Mouse (Mus musculus) c-Kit-negative CD71-positive TER-119-positive erythroid progenitor cells, embryonic 14.5 days (primary cell): Measurements from ENCODE around the gene Reln.

Experiments used
- DNase-seq: peaks from one replicate; pipeline ENCODE4 v3.0.0-alpha.2; 2013; ENCODE audit warnings: low read depth, low spot score

The Reln gene

DNA sequence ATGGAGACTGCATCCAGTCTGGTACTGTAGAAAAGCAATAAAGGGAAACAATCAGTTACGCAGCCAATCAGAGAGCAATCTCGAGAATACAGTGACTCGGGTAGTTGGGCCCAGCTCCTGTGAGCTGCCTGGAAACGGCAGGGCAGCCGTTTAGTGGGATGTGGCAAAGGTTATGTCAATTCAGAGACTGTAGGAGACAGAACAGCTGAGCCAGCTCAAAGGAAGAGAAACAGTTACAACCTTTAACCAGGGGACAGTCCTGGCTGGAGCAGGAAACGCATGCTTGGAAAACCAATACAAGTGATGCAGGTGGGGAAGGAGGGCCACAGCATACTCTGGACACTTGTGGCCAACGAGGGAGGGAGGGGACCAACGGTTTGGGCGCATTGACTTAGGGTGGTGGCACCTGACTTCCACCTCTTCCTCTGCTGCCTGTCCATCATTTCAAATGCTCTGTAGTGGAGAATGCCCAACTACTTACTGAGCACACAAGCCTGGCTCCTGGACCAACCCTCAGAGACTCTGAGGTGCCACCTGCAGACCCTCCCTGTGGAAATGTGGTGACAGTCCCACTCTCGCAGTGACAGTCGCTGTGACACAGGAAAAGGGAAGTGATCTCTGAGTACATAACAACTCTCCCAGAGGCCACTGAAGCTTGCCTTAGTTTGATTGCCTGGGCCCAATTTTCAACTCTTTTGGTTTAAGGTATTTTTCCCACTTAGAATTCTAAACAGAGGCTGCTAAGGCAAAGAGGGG is 337.0 kb downstream of the Reln start:
- DNase-seq, result no peak

DNA sequence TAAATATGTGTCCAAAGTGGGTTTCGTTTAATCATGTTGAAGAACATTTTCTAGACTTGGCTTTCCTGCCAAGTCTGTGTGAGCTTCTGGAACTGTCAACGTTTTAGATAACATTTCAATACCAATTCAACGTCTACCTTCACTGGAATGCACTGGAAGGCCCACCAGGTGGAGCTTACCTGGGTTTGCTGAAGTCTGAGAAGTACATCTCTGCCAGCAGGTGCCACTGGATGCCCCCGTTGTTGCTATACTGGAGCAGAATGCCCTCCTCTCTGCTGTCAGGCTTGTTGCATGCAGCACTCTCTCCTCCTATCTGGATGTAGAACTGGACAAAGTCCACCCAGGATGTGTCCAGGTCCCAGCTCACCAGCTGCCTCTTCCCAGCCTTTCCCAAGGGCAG is 340.6 kb downstream of the Reln start:
- no peak for DNase-seq

DNA sequence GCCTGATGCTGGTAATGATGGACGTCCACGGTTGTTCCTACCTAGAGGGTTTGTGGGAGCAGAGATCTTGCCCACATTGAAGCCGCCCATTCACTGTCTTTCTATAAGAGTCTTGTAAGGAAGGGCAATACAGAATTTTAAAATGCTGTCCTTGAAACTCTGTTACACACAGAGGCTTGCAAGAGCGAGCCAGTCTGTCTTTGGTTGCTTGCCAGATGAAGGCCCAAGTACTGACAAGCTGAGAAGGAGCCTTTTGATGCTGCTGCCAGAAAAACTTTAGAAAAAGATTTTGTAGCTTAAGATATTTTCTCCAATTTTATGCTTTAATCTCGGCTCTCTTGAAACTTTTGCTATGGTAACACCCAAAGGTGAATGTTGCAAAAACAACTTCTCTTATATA is 356.8 kb downstream of the Reln start:
- DNase-seq, result no peak

DNA sequence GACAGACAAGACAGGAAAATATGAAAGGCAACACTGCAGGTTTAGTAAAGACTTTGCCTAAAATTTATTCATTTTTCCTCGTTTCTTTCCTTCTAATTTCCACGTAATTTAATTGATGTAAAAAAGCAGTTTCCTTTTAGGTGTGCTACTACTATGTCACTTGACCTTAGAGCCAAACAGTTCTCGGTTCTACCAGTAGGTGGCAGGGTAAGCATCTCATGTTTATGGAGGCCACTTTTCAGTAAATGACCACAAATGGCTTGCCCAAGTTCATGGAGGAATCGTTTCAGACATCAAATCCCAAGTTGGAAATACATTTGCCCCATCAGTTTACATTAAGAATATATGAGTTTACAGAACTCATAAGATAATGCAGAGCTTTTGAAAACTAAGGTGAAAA is 358.2 kb downstream of the Reln start:
- DNase-seq, result peak; percentile 19

DNA sequence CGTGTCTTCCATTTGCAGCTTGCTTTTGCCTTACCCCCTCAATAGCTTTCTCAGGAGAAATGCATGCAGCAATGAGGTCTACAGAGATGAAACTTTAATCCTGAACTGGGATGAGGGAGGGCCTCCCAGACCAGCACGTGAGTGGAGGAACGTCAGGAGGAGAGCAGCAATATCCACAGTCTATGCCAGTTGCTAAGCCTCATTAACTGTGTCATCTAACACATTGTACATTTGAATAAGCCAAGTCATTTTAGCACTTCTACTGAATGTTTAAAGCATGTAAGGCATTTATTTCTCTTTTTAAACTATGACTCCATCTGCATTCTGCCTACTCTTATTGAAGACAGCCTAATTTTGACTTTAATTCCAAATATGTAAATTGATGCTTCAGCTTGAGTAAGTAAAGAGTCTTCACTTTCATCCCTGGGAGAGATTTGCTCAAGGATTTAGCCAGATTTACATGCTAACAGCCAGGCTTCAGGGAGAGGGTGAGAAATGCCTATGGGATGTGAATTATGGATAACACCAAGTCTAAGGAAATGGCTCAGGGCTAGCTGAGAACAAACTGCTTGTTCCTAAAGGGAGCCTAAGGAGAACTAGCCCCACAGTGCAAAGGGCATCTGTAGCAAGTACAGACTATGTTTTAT is 361.4 kb downstream of the Reln start:
- no peak for DNase-seq

DNA sequence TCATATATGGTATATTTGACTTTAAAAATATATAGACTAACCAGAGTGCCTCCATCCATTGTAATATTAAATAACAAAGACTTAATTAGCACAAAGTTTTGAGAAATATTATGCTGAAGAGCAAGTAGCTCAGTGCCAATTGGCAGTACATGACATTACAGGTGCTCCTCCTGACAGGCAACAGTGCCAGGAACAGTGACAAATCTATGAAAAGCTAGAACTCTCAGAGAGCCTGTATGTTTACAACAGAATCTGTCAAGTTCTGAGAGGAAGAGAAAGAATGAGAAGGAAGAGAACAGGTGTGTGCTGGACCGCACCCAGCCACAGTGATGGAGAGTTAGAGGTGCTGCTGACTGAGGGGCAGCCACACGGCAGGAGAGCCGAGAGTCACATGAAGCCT is 363.3 kb downstream of the Reln start:
- DNase-seq, result no peak

DNA sequence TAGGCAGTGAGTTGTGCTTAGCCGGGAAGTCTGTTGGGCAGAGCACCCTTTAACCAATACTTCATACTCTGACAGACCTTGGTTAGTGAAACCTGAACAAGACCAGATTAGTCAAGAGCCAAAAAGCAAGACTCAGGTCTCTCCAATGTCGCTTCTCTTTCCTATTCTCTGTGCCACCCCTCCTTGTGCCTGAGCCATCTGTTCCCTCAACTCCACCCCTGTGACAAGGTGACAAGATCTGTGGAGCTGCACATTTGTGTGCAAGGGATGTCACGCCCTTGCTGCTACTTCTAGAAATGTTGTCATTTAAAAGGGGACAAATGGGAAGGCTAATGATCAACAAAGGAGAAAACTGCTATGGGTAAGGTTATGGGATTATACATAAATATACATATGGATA is 364.0 kb downstream of the Reln start:
- no peak for DNase-seq

DNA sequence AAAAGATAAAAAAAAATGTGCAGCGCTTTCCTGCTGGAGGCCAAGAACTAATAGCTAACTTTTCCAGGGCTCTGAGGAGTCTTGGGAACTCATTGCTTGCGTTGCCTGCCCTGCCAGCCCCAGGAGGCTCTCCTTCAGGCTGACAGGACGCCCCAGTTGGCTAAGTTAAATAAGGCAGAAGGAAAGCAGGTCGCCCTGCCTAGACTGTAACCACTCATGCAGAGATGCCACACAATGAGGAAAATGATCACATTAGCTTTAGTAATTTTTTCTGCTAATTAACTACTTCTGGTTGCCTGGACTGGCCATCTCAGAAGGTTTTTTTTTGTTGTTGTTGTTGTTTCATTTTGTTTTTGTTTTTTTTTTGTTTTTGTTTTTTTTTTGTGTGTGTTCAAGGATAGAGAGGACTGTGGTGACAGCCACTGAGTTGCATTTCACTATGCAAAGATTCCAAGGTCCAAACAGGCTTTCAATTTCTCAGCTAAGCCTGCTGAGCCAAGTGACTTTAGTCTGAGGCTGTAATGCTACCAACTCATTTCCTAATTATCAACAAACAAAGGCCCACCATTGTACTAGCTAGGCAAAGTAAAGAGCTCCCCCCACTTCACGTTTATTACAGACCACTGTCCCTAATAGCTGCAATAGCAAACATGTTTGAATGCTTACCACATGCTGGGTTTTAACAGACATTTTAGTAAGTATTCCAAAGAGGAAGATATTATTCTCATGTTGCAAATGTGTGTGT is 371.1 kb downstream of the Reln start:
- no peak for DNase-seq

DNA sequence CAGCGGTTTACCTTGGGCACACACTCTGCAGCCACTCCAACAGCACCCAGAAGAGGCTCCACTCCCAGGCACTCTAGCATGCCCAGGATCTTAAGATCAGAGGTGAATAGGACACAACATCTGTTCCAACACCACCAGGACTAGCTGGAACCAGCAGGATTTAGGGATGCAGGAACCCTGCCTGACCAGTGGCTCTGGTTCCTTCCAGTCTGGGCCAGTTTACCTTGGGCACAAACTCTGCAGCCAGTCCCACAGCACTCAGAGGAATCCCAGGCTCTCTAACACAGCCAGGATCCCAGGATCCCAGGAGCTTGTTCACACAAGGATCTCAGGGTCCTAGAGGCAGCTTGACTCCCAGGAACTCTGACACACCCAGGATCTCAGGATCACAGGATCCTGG is 382.7 kb downstream of the Reln start:
- no peak for DNase-seq

DNA sequence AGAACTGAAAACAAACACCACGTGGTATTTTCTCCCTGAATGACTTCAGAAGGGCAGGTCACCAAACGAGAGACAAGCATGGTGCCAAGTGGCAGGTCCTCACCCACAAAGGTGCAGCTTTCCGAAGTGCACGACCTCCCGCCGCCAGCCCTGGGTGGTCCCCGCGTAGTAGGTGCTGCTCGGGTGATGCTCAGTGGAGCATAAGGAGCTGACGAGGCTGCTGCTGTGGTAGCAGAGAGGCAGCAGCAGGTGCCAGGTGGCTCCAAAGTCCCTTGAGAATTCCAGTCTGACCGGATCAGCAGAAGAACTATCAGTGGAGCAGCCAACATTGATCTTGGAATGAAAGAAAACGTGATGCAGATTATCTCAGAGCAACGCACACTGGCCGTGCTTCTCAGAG is 384.4 kb downstream of the Reln start:
- no peak for DNase-seq

DNA sequence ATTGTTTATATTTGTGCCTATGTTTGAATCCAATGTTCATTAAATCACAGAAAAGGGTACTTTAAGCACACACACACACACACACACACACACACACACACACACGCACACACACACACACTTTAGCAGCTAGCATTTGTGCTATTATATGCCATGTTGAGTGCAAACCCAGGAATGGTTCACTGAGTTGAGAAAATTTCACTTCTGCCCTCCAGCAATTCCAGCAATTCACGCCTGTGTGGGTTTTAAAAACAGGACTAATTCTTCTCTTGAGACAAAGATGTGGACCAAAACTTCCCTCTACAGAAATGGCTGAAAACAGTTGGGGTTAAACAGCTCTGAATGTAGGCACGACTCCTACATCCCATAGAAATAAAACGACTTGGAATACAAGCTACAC is 386.9 kb downstream of the Reln start:
- DNase-seq, result no peak

DNA sequence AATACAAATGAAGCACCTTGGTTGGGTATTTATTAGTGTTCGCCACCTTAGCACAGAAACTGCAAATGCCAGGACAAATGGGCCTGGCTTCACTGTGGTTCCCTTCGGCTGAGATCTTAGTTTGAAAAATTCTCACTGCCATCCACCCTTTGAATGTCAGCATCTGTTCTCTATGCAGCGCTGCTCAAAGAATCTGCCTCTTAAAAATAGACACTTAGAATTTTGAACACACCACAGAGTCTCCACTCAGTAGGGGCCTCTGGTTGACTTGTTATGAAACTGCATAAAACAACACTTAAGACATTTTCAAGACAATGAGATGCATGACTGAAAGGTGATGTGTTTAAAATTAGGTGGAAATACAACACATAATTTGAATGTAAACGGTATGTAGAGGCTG is 387.4 kb downstream of the Reln start:
- no peak for DNase-seq

DNA sequence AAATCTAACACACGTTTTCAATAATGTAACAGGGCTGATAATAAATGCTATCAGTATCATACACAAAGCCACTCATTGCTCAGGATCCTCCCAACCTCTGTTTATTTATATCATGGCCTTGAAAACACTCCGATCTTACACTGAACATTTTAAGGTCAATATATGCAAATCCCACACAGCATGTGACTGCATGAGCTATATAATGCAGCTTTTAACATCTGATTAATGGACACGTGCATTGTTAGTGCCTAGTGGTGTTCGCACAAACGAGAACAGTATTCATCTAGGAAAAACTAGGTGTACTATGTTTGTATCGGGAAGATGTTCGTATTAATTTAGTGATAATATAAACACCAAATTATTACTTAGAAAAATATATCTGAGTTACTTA is 395.0 kb downstream of the Reln start:
- DNase-seq, result no peak

DNA sequence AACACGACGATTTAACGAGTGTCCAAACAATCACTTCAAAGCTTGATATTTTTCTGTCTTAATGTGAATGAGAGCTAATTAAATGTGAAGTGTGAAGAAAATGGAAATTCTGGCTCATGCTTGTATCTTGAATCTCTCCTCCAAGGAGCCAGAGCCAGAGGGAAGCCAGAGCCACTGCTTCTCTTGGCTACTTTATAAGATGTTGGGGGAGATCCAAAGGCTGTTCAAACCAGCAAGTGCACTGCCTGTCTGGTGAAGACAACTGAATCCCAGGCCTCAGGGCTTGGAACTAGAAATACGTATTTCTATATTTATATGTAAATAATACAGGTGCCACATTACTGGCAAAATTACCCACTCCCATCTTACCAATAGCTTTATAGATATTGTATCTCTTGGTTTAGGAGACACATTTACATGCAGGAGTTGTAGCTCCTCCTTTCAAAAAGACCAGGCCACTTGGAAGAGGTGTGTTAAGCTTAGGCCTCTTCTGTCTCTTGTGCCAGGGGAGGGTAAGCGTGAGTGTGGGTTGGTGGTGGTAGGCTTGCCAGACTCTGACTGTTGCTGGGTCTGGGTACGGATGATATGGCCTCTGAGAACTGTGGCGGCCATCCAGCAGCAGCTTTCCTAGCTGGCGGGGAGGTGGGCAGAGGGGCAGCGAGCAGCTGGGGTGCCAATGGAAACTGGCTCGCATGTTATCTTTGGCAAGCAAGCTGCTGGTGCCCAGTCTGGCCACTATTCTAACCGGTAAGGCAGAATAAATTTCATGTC is 395.6 kb downstream of the Reln start:
- no peak for DNase-seq

DNA sequence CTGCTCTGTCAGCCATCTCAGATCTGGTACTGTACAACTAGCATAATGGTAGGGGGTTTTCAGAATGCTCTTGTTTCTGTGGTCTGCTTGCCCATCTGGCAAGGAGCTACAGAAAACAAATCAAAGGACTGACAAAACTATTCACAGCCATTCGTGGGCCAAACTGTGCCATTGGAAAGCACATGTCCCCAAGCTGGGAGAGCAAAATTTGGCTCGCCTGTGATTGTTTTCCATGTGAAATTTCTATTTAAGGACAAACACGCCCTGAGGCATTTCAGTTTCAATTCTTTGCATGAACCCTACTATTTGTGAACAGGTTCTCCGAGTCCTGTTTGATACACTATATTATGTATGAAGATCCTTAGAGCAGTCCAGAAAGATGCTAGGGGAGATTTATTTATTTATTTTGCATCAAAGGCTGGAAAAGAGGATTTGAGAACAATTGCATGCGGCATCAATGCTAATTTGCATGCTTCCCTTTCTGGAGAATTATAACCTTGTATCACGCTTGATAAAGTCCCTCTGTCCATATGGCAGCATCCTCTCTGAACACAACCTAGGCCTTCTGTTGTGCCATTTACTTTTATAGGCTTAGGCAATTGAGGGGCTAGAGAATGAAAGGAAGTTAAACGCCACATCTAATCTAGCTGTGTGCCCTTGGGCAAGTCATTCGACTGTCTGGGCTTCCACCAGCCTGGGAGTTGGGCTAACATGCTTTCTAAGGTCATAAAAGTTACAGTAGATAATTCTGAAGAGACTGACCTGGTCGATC is 396.7 kb downstream of the Reln start:
- DNase-seq, result no peak

DNA sequence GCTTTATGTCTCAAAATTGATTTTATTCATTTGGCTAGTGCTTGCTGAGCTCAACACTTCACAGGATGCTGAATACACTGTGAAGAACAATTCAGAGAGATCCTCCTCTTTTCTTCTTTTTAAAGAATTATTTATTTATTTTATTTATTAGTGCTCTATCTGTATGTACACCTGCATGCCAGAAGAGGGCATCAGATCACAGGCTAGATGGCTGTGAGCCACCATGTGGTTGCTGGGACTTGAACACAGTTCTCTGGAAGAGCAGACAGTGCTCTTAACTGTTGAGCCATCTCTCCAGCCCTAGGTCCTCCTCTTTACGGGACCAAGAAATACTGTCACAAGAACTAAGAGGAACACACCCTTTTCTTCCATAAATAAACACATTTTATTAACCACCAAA is 399.9 kb downstream of the Reln start:
- no peak for DNase-seq

DNA sequence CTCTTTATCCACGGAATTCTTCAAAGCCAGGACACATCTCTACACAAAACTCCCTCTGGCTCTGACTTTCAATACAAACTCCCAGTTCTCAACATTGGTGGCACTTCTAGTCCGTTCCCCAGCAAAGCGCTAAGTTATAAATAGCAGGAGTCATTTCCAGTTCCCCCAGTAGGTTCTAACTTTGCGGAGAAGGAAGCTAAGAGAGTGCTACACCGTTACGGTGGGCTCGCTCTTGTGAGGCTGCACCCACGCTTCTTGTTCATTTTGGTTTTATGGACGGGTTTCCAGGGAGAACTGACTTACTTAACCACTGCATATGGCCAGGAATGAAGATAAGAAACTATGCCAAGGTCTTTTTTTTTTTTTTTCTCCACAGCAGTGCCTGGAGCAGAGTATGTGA is 405.1 kb downstream of the Reln start:
- no peak for DNase-seq

DNA sequence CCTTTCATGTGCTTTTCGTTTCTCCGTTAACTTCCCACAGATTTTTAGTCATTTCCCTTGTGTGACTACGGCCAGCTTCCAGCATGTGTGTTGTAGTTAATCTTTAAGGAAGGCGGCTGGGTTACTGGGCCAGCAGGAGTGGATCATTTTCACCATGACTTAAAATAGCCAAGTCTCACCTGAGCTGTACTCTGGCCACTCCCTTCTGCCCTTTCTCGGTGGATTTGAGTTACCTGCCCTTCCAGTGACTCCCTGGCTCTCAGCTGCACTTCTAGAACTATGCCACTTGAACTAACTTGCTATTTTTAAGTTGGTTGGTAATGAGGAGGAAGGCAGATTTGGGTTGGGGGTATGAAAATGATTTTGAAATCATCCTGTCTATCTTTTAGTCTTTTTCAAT is 406.4 kb downstream of the Reln start:
- DNase-seq, result no peak

DNA sequence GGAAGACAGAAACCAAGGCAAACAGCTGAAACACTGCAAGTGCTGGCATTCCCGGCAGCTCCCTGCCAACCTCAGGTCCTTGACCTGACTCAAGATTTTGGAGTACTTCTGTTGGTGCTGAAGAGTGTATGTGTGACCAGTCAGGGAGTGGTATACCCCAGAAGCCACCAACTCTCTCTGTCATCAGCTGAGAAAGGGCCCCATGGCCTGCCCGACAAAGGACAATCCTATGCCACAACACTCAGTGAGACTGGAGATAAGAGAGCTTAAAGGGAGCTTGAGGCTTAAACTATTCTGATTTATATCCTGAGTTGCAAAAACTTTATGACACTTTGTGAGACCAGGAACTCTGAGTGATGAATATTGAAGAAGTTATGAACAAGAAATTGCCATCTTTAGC is 407.9 kb downstream of the Reln start:
- no peak for DNase-seq

DNA sequence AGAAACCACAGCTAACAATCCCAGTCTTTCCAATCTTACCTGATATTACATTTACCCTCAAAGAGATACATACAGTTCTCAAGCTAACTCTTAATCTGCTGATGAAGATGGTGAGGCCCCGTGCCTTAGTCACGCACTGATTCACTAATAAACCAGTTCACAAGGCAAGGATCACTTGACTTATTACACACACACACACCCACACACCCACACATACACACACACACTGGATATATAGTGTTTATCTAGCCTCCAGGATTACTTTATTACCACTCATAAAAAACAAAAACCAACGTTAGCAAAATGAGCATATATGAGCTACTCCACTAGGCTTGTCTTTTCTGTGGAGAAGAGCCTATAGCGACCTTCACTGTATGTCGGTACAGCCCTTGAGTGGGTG is 408.4 kb downstream of the Reln start:
- DNase-seq, result no peak

DNA sequence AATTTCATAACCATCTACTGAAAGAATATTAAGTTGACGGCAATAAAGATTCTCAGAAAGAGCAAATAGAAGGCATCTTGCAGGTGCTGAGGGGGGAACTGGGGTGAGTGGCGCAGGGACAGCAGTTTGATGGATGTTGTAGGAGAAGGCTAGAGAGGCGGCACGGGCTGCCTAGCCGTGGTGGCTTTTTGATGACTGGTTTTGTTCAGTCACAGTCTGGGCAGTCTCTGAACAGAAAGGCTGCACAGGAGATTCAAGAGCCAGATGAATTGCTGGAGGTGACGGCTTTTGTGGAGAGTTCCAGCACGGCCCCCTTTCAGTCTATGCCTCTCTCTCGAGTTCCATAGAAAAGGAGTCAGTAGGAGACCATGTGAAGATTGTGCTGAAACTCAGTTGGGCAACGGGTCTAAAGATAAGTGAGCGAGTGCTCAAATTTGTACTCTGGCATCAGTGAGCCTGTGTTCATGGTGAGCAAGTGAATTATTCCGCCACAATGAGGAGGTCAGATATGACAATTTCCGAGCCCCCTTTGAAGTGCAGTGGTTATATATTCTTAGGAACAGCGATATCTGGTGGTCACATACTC is 409.6 kb downstream of the Reln start:
- no peak for DNase-seq
